Mouse (Mus musculus): ENCODE measurements at regions not wholly inside any gene's neighbourhood (a gene's known extent, or its start where the extent isn't known, plus 50 kb on each side); places are given as distances from the start of the nearest gene placed in this dataset.

GRCm38 (mm10) chr11:6785471-6785870 is 52.0 kb downstream of the Gm11983 start:
- DNase-seq (ENCODE audit: low spot score), result no peak

DNA sequence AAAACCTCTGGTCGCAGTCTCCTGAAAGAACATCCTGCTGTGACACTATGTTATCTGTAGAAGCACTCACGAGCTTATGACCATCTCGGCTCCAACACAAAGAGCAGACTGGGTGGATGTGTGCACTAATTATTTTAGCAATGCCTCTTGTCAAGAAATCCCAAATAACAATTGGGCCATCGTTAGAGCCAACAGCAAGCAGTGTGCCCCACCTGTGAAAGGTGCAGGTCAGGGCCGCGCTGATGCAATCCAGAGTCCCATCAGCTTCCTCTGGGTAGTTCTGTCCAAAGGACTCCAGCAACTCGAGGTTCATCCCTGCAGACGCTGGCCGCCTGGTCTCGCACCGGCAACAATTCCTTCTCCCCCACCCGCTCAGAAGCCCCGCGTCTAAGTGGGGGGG is 54.6 kb downstream of the Gm11983 start:
- DNase-seq (ENCODE audit: low spot score), result no peak

DNA sequence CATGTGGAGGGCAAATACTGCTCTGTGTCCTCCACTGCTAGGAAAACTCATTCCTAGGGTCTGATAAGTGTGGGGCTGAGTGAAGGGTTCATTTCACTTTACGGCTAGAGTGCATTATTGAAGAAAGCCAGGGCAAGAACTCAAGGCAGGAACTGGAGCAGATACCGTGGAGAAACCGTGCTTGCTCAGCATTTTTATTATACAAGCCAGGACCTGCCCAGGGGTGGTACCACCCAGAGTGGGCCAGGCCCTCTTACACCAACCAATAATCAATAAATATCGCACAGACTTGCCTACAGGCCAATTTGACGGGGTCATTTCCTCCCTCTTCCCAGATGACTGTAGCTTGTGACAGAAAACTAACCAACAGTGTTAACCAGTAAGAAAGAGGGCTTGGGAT is 57.7 kb downstream of the Gm11983 start:
- no peak for DNase-seq (ENCODE audit: low spot score)

DNA sequence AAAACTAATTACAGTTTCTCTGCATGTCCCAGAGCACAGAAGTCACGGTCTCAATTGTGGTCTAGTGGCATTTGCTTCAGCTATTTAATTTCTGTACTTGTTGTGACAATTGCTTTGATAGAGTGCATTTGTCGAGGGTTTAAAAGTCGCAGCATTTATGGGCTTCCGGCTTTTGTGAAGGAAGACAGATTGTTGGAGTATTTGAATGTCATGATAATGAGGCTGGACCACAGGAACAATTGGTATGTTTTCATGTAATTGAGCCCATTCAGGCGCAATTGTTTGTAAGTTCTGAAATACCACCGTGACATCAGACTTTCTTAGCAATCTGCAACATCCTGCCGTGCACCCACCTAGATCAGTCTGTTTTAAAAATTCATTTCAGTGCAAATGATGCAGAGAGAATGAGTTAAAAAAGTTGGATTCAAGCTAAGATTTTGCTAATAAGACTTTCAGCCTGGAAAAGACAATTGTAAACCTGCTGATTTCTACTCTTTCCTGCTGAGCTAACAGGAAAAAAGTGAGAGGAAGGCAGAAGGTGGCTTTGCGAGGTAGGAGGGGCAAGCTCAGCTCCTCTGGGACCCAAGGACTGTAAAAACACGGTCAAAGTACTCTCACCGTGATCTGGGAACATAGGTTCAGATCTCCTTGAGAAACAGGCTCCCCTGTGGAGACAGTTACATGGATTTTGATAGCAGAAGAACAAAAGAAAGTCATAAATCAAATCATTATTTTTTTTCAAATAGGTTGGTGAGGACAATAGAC is 58.7 kb downstream of the Gm11983 start:
- no peak for DNase-seq (ENCODE audit: low spot score)

DNA sequence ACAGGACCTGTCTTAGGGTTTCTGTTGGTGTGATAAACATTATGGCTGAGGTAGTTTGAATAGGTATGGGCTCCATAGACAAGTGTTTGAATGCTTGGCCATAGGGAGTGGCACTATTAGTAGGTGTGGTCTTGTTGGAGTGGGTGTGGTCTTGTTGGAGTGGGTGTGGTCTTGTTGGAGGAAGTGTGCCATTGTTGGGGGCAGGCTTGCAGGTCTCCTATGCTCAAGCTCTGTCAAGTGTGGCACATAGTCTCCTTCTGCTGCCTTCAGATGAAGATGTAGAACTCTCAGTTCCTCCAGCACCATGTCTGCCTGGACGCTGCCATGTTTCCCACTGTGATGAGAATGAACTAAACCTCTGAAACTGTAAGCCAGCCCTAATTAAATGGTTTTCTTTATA is 59.9 kb downstream of the Gm11983 start:
- DNase-seq (ENCODE audit: low spot score), result no peak

DNA sequence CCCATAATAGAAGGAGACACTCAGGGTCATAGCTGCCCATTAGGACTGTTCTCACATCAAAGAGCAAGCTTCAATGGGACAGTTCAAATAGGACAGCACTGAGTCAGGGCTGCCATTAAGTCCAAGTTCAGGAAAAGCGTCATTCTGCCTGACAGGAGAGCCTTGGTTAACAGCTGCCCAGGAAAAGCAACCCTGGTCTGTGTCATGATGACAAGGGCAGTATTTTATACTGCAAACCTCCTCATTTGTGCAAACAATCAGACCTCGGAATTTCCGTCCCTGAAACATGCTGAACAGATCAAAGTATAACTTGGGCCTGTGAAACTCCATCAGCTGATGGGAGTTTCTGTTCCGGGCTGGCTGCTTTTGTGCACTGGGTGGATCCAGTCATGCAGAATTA is 62.8 kb downstream of the Gm11983 start:
- DNase-seq (ENCODE audit: low spot score), result no peak

GRCm38 (mm10) chr11:6773951-6774350 is 63.5 kb downstream of the Gm11983 start:
- DNase-seq (ENCODE audit: low spot score), result no peak

- no peak for DNase-seq (ENCODE audit: low spot score)
Observed at GRCm38 (mm10) chr11:6773364-6773763, 64.1 kb downstream of the Gm11983 start.

DNA sequence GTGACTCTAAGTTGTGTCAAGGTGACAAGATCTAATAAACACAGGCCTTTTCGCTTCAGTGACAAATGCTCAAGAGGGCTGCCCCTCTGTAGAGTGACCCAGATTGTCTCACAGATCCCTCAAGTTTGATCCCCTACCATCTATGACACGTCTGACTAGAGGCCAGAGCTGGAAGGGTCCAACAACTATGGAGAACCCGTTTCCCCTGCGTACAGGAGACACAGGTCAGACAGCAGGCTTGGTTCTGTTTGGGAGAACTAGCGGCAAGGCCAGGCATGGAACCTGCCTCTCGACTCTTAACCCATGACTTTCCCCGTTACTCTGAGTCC is 68.1 kb downstream of the Gm11983 start:
- DNase-seq (ENCODE audit: low spot score), result no peak

DNA sequence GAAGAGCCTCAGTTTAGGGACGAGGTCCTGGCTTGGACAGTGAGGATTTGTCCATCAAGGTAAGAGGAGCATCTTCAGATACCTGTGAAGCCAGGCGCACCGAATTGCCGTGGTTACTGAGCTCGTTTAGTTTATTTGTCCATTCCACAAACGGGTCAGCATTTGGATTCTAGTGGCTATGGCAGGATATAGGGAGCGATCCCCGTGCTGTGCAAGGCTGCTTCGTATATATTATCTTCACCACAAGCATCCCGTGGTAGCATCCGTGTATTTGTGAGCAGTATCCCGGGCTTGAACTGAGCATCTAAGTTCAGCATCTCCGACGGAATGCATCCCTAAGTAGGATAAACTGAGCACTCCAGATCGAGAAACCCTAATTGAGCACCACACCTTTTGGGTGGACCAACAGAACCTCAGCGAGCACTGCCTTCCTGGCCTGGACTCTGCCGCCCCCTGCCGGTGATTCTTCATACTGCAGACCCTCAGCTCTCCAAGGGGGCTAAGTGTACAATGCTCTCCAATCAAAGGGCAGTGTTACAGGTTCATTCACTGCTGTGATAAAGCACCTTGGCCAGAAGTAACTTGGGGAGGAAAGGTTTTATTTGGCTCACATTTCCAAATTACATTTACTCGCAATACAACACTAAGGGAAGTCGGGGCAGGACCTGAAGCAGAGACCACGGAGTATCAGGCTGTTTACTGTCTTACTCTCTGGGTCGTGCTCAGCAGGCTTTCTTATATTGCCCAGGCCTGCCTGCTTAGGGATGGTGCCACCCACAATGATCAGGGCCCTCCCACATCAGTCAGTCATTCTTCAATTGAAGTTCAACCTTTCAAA is 68.6 kb downstream of the Gm11983 start:
- peak; percentile 81 for DNase-seq (ENCODE audit: low spot score)

DNA sequence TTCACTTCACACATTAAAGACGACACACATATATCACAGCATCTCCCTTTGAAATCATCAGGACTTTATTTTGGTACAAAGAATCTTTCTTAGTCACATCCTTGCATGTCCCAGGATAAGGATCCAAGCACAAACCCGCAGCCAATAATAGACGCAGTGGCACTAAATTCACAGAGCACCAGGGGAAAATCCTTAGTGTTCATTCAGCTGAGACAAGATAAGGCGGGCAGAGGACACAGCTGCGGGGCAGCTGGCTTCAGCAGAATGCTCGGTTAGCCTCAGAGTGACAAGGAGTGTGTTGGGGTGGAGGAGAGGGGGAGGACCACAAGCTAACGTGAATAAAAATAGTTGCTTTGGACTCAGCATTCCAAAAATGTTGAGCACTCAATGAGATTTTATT is 70.7 kb downstream of the Gm11983 start:
- no peak for DNase-seq (ENCODE audit: low spot score)

DNA sequence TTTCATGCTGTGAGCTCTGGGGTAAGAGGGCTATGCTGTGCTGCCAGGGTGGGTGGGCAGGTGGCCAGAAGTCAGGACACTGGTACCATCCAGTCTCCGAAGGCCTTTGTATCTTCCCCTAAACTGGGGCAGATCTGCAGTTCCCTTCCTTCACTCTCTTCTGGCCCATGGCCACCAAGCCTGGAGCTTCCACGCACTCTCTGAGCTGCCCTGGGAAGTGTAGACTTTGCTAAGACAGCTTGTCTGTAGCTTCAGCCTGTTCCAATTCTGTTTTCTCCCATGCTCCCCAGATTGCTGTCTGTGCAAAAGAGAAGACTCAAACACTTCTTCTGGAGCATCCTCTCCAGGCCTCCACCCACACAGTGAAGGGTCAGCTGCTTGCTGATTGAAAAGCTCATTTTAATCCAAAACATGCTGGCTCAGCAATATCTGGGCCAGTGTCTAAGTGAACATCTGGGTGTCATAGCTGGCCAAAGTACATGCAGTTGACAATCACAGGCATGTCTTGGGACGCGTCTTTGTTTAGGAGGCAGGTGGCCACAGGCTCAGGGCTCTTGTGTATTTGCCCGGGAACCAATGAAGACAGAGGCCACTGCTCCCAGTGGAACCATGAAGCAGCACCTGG is 72.0 kb downstream of the Gm11983 start:
- DNase-seq (ENCODE audit: low spot score), result no peak

GRCm38 (mm10) chr11:6764186-6764585 is 73.3 kb downstream of the Gm11983 start:
- no peak for DNase-seq (ENCODE audit: low spot score)

DNA sequence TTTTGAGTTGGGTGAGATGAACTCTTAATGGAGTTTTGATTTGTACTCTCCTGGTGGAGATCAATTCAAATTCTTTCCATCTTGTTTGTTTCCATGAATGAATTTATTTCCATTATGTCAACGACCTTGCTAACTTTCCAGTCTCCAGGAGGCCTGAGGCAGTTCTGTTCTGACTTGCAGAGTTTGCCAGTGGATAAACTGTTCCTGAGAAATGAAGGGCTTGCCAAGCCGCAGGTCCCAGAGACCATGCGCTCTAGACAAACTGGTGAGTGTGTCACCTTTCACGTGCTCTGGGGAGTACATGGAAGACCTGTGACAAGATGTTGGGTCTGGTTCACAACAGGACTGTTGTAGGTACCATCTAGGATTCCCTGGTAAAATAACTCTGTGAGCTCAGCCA is 74.5 kb downstream of the Gm11983 start:
- no peak for DNase-seq (ENCODE audit: low spot score)

GRCm38 (mm10) chr11:6761876-6762628 is 75.4 kb downstream of the Gm11983 start:
- no peak for DNase-seq (ENCODE audit: low spot score)

DNA sequence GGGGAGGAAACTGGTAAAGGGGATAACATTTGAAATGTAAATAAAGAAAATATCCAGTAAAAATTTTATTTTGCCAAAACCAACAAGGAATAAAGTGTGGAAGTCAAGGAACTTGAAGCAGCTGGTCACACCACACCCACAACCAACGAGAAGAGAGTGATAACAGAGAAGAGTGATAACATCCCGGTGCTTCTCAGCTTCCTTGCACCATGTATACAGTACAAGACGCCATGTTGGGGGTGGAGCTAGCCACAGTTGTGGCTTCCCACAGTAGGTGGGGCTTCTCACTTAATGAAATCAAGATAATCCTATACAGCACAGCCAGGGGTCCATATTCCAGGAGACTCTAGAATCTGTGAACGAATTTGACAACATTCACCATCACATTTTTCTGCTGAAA is 77.9 kb downstream of the Gm11983 start:
- DNase-seq (ENCODE audit: low spot score), result no peak

- DNase-seq (ENCODE audit: low spot score), result no peak
Observed at GRCm38 (mm10) chr11:6739439-6739838, 81.1 kb downstream of the Ramp3 start.

GRCm38 (mm10) chr11:6738581-6738980 is 80.3 kb downstream of the Ramp3 start:
- DNase-seq (ENCODE audit: low spot score), result no peak

DNA sequence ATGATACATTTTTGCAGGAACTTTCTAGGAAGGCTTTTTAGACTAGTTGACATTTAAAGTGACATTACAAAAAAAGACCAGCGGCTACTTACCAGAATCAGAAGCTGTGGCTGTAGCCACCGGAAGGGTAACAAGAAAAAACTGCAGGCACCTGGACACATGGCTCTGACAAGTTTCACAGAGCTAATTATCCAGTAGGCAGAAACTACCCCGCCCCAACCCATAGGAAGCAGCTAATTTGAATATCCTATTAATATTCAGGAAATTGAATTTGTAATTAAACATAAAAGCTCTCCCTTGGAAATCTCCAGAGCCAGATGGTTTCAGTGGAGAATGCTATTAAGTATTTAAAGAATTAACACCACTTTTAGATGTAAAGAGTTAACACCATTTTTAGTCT is 79.8 kb downstream of the Ramp3 start:
- no peak for DNase-seq (ENCODE audit: low spot score)

DNA sequence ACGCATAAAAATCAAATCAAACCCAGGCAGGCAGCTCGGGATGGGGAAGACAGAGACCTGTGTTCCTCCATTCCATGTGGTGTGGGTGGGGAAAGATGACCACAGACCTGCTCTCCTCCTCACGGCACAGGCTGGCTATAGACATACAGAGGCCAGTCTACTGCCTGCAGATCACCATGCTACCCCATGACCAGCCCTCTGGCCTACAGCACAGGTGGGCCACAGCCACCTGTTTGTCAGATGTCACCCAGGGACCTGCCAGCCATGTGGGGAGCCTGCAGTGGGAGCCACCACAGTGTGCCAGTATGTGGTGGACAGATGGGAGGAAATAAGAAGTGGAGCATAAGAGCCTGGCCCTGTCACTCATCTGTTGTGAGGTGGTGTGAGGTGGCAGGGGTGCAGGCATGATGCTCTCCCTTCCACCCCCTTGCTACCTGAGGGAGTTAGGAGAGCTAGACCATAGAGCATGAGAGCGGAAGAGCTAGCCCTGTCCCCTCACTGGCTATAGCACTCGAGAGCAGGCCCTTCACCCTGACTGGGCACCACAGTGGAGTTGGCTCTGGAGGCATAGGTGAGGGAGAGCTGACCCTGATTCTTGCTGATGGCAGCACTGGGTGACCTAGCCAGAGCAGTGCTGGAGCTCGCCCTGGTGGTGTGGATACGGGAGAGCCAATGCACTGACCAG is 76.6 kb downstream of the Ramp3 start:
- no peak for DNase-seq (ENCODE audit: low spot score)

- no peak for DNase-seq (ENCODE audit: low spot score)
Observed at GRCm38 (mm10) chr11:6731505-6731904, 73.2 kb downstream of the Ramp3 start.

All from T-cell, adult 2 months (primary cell).